Mouse (Mus musculus): ENCODE results near the gene Gpr4. TPM values are rescaled to one million over a fixed set of nuclear protein-coding genes. Genes with fewer than 3 reads are reported as not detected.

Gene Gpr4
- total and polyA plus RNA-seq, 2 experiments from 2014 or later = 3.6 to 10.6 TPM

- Histone ChIP-seq H3K4me3 (ENCODE audit: low read depth, low read length) (no peak overlapping the region), H3K4me1 (ENCODE audit: control insufficient read depth, insufficient read depth) (no peaks in the 10 kb centered on the region), H3K36me3 (replicated peaks; ENCODE audit: control insufficient read depth, insufficient read depth, low read length) (peaks cover 26% of the 10 kb centered on the region), H3K27ac (ENCODE audit: low read depth) (no peak overlapping the region), H3K9ac (replicated peaks; ENCODE audit: low read depth, low read length) (no peak overlapping the region), H3K4me2 (ENCODE audit: low read depth, low read length) (no peak overlapping the region), H3K27me3 (ENCODE audit: control insufficient read depth, insufficient read depth, low read length) (no peaks in the 10 kb centered on the region), H3K9me3 (replicated peaks; ENCODE audit: control insufficient read depth, low read length) (no peaks in the 10 kb centered on the region)
- TF ChIP-seq CTCF (IDR thresholded peaks at IDR 0.05; ENCODE audit: low read depth) = no peak
- TF ChIP-seq EP300 (IDR thresholded peaks at IDR 0.05; ENCODE audit: low read depth) = no peak
- DNase-seq (ENCODE audit: low spot score) (no peak), ATAC-seq (ENCODE audit: insufficient read depth, low read depth) (no peak)
- WGBS = 82% methylated on average over 1 of the region's 1 CpGs
Observed at GRCm38 (mm10) chr7:19246855-19247254, 34.5 kb downstream of the Gpr4 start.

GRCm38 (mm10) chr7:19247511-19247910 lies 35.2 kb downstream of the Gpr4 start:
- peaks cover 26% of the 10 kb centered on the region for H3K36me3 ChIP-seq (replicated peaks; ENCODE audit: control insufficient read depth, insufficient read depth, low read length)
- H3K4me3 ChIP-seq (ENCODE audit: low read depth, low read length) = no peak overlapping the region
- no peaks in the 10 kb centered on the region for H3K9me3 ChIP-seq (replicated peaks; ENCODE audit: control insufficient read depth, low read length)
- 94% methylated on average over 2 of the region's 2 CpGs for WGBS
- ATAC-seq (ENCODE audit: insufficient read depth, low read depth) (no peak), DNase-seq (ENCODE audit: low spot score) (no peak)
- no peak for TF ChIP-seq EP300 (IDR thresholded peaks at IDR 0.05; ENCODE audit: low read depth)
- no peak for TF ChIP-seq CTCF (IDR thresholded peaks at IDR 0.05; ENCODE audit: low read depth)
- H3K4me1 ChIP-seq (ENCODE audit: control insufficient read depth, insufficient read depth) = no peaks in the 10 kb centered on the region
- H3K27ac ChIP-seq (ENCODE audit: low read depth) = no peak overlapping the region
- no peak overlapping the region for H3K9ac ChIP-seq (replicated peaks; ENCODE audit: low read depth, low read length)
- no peaks in the 10 kb centered on the region for H3K27me3 ChIP-seq (ENCODE audit: control insufficient read depth, insufficient read depth, low read length)
- H3K4me2 ChIP-seq (ENCODE audit: low read depth, low read length) = no peak overlapping the region

- Histone ChIP-seq H3K36me3 (replicated peaks; ENCODE audit: control insufficient read depth, insufficient read depth, low read length) (peaks cover 38% of the 10 kb centered on the region), H3K9ac (replicated peaks; ENCODE audit: low read depth, low read length) (no peak overlapping the region), H3K4me3 (ENCODE audit: low read depth, low read length) (no peak overlapping the region), H3K27ac (ENCODE audit: low read depth) (no peak overlapping the region), H3K4me2 (ENCODE audit: low read depth, low read length) (no peak overlapping the region), H3K9me3 (replicated peaks; ENCODE audit: control insufficient read depth, low read length) (no peaks in the 10 kb centered on the region), H3K27me3 (ENCODE audit: control insufficient read depth, insufficient read depth, low read length) (no peaks in the 10 kb centered on the region), H3K4me1 (ENCODE audit: control insufficient read depth, insufficient read depth) (no peaks in the 10 kb centered on the region)
- WGBS = 82% methylated on average over 4 of the region's 4 CpGs
- no peak for TF ChIP-seq CTCF (IDR thresholded peaks at IDR 0.05; ENCODE audit: low read depth)
- no peak for TF ChIP-seq EP300 (IDR thresholded peaks at IDR 0.05; ENCODE audit: low read depth)
- ATAC-seq (ENCODE audit: insufficient read depth, low read depth) (no peak), DNase-seq (ENCODE audit: low spot score) (no peak)
Observed at GRCm38 (mm10) chr7:19252078-19252477, 39.7 kb downstream of the Gpr4 start.

GRCm38 (mm10) chr7:19253437-19253836 lies 41.1 kb downstream of the Gpr4 start:
- TF ChIP-seq EP300 (IDR thresholded peaks at IDR 0.05; ENCODE audit: low read depth) (no peak), CTCF (IDR thresholded peaks at IDR 0.05; ENCODE audit: low read depth) (no peak)
- H3K4me1 ChIP-seq (ENCODE audit: control insufficient read depth, insufficient read depth) = no peaks in the 10 kb centered on the region
- no peak overlapping the region for H3K4me3 ChIP-seq (ENCODE audit: low read depth, low read length)
- ATAC-seq (ENCODE audit: insufficient read depth, low read depth) = no peak
- no peak overlapping the region for H3K4me2 ChIP-seq (ENCODE audit: low read depth, low read length)
- H3K27me3 ChIP-seq (ENCODE audit: control insufficient read depth, insufficient read depth, low read length) = no peaks in the 10 kb centered on the region
- no peak overlapping the region for H3K27ac ChIP-seq (ENCODE audit: low read depth)
- no peak for DNase-seq (ENCODE audit: low spot score)
- peaks cover 45% of the 10 kb centered on the region for H3K36me3 ChIP-seq (replicated peaks; ENCODE audit: control insufficient read depth, insufficient read depth, low read length)
- H3K9ac ChIP-seq (replicated peaks; ENCODE audit: low read depth, low read length) = no peak overlapping the region
- H3K9me3 ChIP-seq (replicated peaks; ENCODE audit: control insufficient read depth, low read length) = no peaks in the 10 kb centered on the region
- WGBS = 51% methylated on average over 5 of the region's 5 CpGs

- TF ChIP-seq CTCF (IDR thresholded peaks at IDR 0.05; ENCODE audit: low read depth) (no peak), EP300 (IDR thresholded peaks at IDR 0.05; ENCODE audit: low read depth) (no peak)
- Histone ChIP-seq H3K4me2 (ENCODE audit: low read depth, low read length) (no peak overlapping the region), H3K4me1 (ENCODE audit: control insufficient read depth, insufficient read depth) (no peaks in the 10 kb centered on the region), H3K4me3 (ENCODE audit: low read depth, low read length) (no peak overlapping the region), H3K36me3 (replicated peaks; ENCODE audit: control insufficient read depth, insufficient read depth, low read length) (peaks cover 64% of the 10 kb centered on the region), H3K9ac (replicated peaks; ENCODE audit: low read depth, low read length) (no peak overlapping the region), H3K9me3 (replicated peaks; ENCODE audit: control insufficient read depth, low read length) (no peaks in the 10 kb centered on the region), H3K27ac (ENCODE audit: low read depth) (no peak overlapping the region), H3K27me3 (ENCODE audit: control insufficient read depth, insufficient read depth, low read length) (no peaks in the 10 kb centered on the region)
- DNase-seq (ENCODE audit: low spot score) = no peak
- 78% methylated on average over 17 of the region's 17 CpGs for WGBS
- ATAC-seq (ENCODE audit: insufficient read depth, low read depth) = no peak
Observed at GRCm38 (mm10) chr7:19255395-19255794, 43.1 kb downstream of the Gpr4 start.

GRCm38 (mm10) chr7:19256567-19256966 lies 44.2 kb downstream of the Gpr4 start:
- Histone ChIP-seq H3K4me2 (ENCODE audit: low read depth, low read length) (no peak overlapping the region), H3K27ac (ENCODE audit: low read depth) (no peak overlapping the region), H3K4me3 (ENCODE audit: low read depth, low read length) (no peak overlapping the region), H3K9me3 (replicated peaks; ENCODE audit: control insufficient read depth, low read length) (no peaks in the 10 kb centered on the region), H3K27me3 (ENCODE audit: control insufficient read depth, insufficient read depth, low read length) (no peaks in the 10 kb centered on the region), H3K36me3 (replicated peaks; ENCODE audit: control insufficient read depth, insufficient read depth, low read length) (peaks cover 74% of the 10 kb centered on the region), H3K9ac (replicated peaks; ENCODE audit: low read depth, low read length) (no peak overlapping the region), H3K4me1 (ENCODE audit: control insufficient read depth, insufficient read depth) (no peaks in the 10 kb centered on the region)
- no peak for ATAC-seq (ENCODE audit: insufficient read depth, low read depth)
- no peak for DNase-seq (ENCODE audit: low spot score)
- no peak for TF ChIP-seq EP300 (IDR thresholded peaks at IDR 0.05; ENCODE audit: low read depth)
- no peak for TF ChIP-seq CTCF (IDR thresholded peaks at IDR 0.05; ENCODE audit: low read depth)
- 70% methylated on average over 7 of the region's 7 CpGs for WGBS
